Mouse (Mus musculus): ENCODE measurements around the gene Art4.

Gene Art4

DNA sequence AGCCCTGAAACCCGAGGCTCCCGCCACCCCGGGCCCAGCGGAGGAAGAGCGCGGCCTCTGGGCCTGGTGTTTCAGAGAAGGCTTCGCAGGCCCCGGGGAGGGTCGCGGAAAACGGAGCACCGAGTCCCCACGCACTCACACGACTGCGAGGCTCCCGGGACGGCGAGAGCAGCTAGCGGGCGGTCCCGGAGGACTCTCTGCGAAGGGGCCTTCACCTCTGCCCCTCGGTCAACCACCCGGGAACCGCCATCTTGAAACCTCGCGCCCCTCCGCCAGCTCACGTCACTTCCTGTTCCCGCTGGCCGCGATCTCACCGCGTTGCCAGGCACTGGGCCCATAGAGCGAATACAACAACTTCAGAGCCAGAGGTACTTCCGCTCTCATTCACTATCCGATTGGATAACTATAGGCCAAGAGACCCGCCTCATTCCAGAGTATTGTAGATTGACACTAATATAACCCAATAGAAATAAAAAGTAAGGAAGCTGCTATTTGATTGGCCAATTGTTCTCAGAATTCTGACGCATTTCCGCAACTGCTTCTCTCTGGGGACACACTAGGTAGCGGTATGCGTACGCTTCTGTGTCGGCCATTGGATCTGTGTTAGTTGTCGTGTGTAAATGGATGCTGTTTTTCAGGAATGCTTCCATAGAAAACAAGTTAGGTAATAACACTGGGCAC is 29.5 kb downstream of the Art4 start, which contains the start of gene Wbp11:
Gene Wbp11, minus strand, starts transcription at position 353 of the 681 bp plus-strand sequence.
- peak; percentile 91 to 93 for DNase-seq (ENCODE audit: low read depth in 1 of 2, low spot score in 2 of 2)

GRCm38 (mm10) chr6:136827516-136827880 is 30.0 kb downstream of the Art4 start, which contains the start of gene BC049715:
BC049715 (plus strand) TSS chr6:136827626.
- no peak for DNase-seq (ENCODE audit: low read depth in 1 of 2, low spot score in 2 of 2)

DNA sequence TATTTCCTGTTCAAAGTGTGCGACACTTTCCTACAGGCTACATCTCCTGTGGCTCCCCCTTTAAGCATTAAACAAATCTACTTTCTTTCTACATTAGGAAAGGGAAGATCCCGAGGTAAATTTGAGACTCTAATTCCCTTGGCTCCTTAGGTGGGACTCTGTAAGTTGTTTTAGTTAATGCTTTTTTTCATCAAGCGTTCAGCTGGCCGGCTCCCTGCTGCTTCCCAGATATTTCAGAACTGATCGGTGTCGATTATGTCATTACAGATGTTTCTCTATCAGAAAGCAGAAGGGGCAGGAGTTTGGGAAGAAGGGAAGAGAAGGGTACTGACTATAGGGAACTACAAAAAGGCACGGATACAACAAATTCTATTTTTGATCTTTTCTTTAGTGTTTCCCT is 30.4 kb downstream of the Art4 start:
- no peak for DNase-seq (ENCODE audit: low read depth in 1 of 2, low spot score in 2 of 2)

- no peak for DNase-seq (ENCODE audit: low read depth in 1 of 2, low spot score in 2 of 2)
Observed at GRCm38 (mm10) chr6:136824987-136825386, 32.5 kb downstream of the Art4 start.

GRCm38 (mm10) chr6:136821086-136821485 is 36.4 kb downstream of the Art4 start:
- no peak for DNase-seq (ENCODE audit: low read depth in 1 of 2, low spot score in 2 of 2)

GRCm38 (mm10) chr6:136820381-136820780 is 37.2 kb downstream of the Art4 start:
- no peak for DNase-seq (ENCODE audit: low read depth in 1 of 2, low spot score in 2 of 2)

DNA sequence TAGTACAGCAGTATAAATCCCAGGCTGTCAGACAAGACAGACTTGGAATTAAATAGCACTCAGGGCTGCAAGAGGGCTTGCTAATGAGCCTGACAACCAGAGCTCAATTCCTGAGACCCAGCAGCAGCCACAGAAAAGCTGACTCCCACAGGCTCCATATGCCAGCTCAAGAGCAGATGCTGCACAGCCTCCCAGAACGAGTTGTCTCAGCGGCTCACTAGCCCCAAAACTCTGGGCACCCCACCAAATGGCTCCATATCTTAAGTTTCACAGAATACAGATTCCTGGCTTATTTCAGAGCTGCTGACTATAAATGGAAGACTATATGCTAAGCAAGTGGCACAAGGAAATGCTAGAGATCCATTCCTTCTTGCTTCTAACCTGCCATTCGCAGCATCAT is 40.0 kb downstream of the Art4 start:
- no peak for DNase-seq (ENCODE audit: low read depth in 1 of 2, low spot score in 2 of 2)

- no peak for DNase-seq (ENCODE audit: low read depth in 1 of 2, low spot score in 2 of 2)
Observed at GRCm38 (mm10) chr6:136816826-136817225, 40.7 kb downstream of the Art4 start.

DNA sequence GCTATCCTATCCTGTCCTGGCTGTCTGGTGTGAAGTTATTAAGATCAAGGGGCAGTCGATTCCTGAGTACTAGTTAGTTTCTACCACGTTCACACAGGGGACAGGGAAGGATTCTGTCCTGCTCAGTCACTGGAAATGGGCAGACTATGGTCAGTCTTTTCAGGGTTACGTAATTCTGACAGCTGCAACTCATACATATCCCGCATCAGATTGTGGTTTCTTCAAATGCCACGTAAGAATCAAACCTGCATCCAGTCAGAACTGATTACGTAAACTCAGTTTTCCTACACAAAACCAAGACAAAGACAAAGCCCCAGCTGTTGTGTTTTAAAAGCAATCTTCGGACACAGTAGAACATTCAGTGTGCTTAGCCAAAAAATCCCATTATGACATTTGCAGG is 42.2 kb downstream of the Art4 start:
- DNase-seq (ENCODE audit: low read depth in 1 of 2, low spot score in 2 of 2) = no peak

- DNase-seq (ENCODE audit: low read depth in 1 of 2, low spot score in 2 of 2) = no peak
Observed at GRCm38 (mm10) chr6:136813117-136813516, 44.4 kb downstream of the Art4 start.

DNA sequence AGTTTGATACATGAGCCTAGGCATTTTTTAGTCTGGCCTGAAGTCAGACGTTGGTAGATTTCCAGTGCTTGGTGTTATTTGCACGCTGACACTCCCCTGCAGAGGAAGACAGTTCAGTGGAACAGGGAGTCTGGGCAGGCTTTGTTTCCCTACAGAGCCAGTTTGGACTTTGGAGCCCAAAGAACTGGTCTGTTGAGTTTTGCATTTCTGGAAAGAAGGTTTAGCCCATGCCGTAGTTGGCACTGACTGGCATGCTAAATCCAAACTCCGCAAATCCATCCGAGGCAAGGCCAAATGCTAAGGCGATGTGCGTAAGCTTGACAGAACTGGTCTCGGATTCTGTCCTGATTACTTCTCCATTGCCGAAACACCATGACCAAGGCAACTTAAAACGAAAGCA is 46.3 kb downstream of the Art4 start:
- no peak for DNase-seq (ENCODE audit: low read depth in 1 of 2, low spot score in 2 of 2)

- DNase-seq (ENCODE audit: low read depth in 1 of 2, low spot score in 2 of 2) = no peak
Observed at GRCm38 (mm10) chr6:136809673-136810072, 47.9 kb downstream of the Art4 start.

- DNase-seq (ENCODE audit: low read depth in 1 of 2, low spot score in 2 of 2) = peak; percentile 66 to 78
Observed at GRCm38 (mm10) chr6:136809077-136809476, 48.5 kb downstream of the Art4 start.

- peak in 1 of 2 experiments; percentile 59 for DNase-seq (ENCODE audit: low read depth in 1 of 2, low spot score in 2 of 2)
Observed at GRCm38 (mm10) chr6:136808631-136809046, 48.9 kb downstream of the Art4 start.

DNA sequence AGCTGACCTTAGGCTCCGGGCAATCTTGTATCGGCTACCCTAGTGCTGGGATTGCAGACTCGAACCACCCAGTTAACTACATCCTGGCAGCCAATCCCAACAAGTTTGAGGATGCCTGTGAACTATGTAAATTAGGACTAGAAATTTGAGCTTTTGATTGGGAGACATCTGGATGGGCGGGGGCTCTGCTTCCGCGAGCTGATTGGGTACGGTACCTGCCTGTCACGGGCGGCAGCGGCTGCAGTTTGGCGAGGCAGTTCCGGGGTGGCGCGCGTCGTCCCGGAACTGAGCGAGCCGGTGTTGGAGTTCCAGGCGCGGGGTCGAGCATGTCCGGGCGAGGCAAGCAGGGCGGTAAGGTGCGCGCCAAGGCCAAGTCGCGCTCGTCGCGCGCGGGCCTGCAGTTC is 49.5 kb downstream of the Art4 start, which contains the start of gene H2afj:
Gene H2afj, plus strand, starts transcription at position 231 of the 404 bp plus-strand sequence.
- DNase-seq (ENCODE audit: low read depth in 1 of 2, low spot score in 2 of 2) = peak; percentile 91 to 95

- no peak for DNase-seq (ENCODE audit: low read depth in 1 of 2, low spot score in 2 of 2)
Observed at GRCm38 (mm10) chr6:136807395-136808013, 50.0 kb downstream of the Art4 start.

- no peak for DNase-seq (ENCODE audit: low read depth in 1 of 2, low spot score in 2 of 2)
Observed at GRCm38 (mm10) chr6:136806819-136807218, 50.7 kb downstream of the Art4 start.

DNA sequence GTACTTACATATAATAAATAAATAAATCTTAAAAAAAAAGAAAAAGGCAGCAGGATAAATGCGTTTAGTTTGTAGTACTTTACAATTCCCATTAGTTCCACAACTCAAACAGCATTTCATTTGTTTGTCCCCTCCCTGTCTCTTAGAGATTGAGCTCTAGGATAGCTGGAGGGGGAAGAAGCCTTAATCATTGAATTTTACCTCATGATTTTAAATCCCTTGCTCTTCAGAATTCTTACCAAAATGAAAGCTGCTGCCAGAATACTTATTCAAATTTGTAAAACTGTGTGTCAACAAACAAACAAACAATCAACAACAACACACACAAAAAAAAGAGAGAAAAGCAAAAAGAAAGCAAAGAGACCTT is 52.1 kb downstream of the Art4 start:
- DNase-seq (ENCODE audit: low read depth in 1 of 2, low spot score in 2 of 2) = no peak

GRCm38 (mm10) chr6:136804705-136805408 is 52.7 kb downstream of the Art4 start:
- DNase-seq (ENCODE audit: low read depth in 1 of 2, low spot score in 2 of 2) = no peak

DNA sequence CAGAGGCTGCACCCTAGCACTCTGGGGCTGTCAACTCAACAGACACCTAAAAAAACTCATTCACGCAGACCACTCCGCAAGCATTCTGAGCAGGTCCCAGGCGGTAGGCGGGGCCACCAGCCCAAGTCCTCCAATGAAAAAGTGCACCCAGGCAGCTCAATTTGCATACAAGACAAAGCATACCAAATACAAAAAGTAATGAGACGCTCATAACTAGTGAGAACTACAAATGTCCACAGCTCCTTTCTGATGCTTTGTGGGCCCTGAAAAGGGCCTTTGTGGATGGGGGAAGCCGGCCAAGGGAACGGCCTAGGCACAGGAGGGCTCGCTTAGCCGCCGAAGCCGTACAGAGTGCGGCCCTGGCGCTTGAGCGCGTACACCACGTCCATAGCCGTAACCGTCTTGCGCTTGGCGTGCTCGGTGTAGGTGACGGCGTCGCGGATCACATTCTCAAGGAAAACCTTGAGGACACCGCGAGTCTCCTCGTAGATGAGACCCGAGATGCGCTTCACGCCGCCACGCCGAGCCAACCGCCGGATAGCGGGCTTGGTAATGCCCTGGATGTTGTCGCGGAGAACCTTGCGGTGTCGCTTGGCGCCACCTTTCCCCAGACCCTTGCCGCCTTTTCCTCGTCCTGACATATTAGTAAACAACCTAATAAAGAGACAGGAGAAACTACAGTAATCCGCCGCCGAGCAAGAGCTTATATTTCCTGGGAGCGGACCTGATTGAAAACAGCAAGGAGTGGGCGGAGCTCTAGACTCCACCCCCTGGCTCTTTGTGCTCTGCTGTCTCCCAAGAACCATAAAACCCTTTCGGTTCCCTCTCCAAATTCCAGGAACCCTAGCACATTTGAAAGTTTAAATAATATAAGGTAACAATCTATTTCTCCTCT is 53.5 kb downstream of the Art4 start, which contains the start of gene Hist4h4:
Gene Hist4h4, minus strand, starts transcription at position 677 of the 895 bp plus-strand sequence.
- peak; percentile 75 to 86 for DNase-seq (ENCODE audit: low read depth in 1 of 2, low spot score in 2 of 2)
